Mouse (Mus musculus) left cerebral cortex, postnatal 25 days (tissue): ENCODE data around the gene Foxb1. TPM values are rescaled to one million over a fixed set of nuclear protein-coding genes. Genes with fewer than 3 reads are reported as not detected.

ENCODE experiments used
- DNase-seq, 2 experiments: peaks; one replicate each; pipeline ENCODE4 v3.0.0; 2022; ENCODE audit warnings: low spot score in 2 of 2, mixed read lengths in 1 of 2
- intact Hi-C: fragments of 180-260 bp; cut with DNase I; formaldehyde crosslinking; loops from one replicate; pipeline ENCODE4 v1.15.1; 2025
- total RNA-seq, 2 experiments: library from RNA; stranded (reverse); gene quantifications; 2 replicates each; pipeline ENCODE4 v1.2.3; 2021

Gene Foxb1
- total RNA-seq, 2 experiments from 2014 or later: not detected

DNA sequence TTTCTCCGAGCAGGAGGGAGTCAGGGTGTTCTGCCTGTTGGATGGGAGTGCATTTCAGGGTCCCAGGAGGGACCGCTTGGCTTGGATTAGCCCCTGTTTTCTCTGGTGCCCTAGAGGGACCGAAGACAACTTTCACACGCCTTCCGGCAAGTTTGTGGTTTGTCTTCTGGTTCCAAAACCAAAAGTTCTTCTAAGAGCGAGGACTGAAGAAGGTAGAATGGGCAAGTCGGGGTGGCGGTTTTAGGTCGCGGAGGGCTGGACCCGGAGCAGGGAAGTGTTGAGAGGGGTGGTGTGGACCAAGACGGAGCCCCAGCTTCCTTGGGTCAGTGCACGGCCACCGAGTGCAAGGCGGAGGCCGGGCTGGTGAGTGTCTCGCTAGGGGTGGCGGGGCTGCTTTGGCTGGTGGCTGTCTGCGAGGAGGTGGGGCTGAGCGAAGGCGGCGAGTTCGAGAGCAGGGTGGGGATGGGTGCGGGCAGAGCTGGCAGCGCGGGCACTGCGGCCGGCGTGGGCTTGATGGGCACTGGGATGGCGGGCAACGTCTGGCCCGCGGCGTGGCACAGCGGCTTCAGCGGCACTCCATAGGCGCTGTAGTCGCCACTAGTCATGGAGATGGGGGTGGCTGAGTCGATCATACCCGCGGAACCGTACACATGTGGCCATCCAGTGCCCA, 1.7 kb downstream of the Foxb1 start:
- intact Hi-C loops: no loop called here
- no peak for DNase-seq

DNA sequence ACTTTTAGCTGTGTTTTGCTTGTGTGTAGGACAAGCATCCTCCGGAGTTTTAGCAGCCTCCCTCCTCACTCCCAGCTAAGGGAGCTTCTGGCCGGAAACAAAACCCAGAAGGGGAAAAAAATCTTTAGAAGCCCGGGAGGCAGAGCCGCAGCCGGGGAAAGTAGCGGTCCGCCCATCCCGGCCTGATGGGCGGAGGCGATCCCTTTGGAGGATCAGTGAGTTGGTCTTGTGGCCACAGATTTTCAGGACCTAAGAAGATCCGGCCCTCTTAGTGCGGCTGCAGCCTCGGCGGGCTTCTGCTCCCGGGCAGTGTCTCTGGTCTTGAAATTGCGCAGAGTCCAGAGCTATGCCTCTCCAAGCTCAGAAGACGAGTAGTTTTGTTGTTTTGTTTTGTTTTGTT, 2.2 kb downstream of the Foxb1 start:
- DNase-seq: no peak
- intact Hi-C loops: no loop called here

DNA sequence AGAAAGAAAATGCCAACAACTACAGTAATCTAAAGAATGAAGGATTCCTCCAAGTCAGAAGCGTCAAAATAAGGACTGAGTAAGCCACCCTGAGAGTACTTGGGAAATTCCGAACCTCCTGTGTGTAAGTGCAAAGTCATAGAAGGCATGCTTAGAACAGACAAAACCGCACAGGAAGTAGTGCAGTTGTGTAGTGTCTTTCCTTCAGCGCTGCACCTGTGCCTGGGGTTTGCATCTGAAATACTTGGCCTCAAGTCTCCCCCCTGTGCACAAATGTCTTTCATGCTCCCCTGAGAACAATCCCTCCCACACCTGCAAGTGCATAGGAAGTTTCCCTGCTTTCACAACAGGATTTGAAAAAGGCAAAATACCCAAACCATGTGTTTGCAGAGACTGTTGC, 3.5 kb downstream of the Foxb1 start:
- no peak for DNase-seq
- intact Hi-C loops: no loop called here

DNA sequence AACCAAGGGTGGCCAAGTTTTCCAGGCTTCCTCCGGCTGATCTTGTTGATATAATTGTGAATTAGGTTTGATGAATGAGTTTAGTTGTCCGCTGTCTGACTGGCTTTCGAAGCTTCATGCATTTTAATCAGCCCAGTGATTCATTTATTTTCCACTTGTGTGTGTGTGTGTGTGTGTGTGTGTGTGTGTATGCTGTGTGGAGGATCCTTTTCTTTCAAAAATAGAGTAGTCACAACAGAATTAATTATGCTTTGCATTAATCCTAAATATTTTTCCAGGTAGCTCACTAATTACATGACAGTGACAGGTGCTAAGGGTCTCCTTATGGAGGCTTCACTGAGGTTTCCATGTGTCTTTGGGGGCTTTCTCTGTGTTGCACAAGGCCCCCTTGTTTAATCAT, 4.3 kb downstream of the Foxb1 start:
- DNase-seq: no peak
- intact Hi-C loops: no loop called here

DNA sequence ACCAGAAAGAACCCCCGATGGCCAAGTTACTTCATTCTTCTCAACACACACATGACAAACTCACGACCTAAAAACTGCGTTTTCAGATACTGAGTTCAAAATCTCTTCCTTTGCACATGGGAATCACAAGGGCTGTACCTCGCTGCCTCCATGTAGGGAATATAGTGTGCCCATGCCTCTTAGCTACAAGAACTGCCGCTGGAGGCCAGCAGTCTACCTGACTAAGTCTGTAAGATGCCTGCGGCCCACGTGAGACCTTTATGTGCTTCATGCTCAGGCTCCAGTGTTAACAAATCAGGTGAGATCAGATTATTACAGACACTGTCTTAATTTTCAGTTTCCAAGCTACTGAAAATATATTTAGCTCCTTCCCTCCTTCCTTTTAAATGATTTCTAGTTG, 4.7 kb downstream of the Foxb1 start:
- intact Hi-C loops: no loop called here

DNA sequence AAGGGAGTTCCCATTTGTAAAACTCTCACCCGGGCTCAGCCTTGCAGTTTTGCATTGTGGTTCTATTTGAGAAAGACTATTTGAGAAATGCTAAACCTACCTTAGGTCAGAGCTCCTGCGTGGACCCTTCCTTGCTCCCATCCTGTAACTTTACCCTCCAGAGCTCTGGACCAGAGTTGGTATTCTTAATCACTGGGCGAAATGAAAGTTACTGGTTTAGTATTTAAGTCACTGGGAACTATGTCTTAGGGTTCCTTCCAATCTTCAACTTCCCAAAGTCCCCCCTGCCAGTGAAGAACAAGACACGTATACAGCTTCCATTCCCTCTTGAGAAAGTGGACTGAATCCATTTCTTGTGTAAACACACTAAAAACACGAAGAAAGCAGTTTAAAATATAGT, 5.6 kb downstream of the Foxb1 start:
- intact Hi-C loops: no loop called here
- DNase-seq: no peak

More for the DNA sequence above, 4.7 kb downstream of the Foxb1 start:
- no peak for DNase-seq

DNA sequence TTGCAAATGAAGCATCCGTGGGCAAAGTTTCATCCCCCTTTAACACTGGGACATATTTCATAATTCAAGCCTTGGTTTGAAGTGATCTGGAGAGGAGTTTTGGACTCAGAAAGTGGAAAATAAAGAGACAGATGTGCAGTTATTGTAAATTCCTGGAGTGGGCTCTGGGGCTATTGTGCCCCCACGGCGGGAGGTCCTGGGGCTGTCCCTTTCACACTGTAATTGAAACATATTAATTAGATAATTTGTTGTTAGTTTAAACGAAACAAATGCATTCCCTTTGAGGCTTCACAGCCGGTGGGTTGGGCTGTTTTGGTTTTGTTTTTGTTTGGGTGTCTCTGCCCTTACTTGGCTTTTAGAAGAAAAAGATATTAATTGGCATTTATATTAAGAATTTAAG, 6.0 kb downstream of the Foxb1 start:
- intact Hi-C loops: no loop called here
- no peak for DNase-seq

DNA sequence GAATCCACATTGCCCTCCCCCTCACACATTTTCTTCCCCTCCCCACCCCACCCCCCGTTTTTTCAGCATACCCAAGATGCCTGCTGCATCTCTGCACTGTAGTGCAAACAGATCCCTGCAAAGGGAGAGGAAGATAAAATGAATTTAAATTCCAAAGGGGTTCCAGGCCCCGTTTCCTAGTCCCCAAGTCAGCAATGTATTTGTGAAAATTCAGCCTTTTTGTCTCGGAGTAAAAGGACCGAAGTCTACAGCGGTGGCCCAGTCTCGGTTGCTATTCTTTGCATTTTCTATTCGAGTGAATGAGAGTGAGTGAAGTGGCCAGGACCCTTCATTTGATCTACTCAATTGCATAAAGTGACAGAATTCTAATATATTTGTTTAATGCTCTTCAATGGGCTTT, 6.4 kb downstream of the Foxb1 start:
- no peak for DNase-seq
- intact Hi-C loops: no loop called here

DNA sequence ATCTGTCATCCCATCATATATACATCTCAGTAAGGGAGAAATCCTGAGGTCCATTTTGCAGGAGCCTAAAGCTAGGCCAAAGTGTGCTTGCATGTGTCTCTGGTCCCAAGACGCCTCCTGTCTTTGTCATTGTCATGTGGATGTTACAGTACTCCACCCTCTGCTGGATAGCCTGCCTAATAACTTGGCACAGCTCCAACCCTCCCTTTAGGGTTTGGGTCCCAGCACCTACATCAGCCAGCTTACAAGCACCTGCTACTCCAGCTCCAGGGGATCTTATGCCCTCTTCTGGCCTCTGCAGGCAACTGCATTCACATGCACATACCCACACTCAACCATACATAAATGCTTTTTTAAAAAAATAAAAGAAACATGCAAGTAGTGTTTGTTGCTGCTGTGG, 12.8 kb downstream of the Foxb1 start:
- intact Hi-C loops: loop anchor here (10.0 kb wide), 1 partner anchor 243 kb away; no protein-coding TSS in a partner anchor

DNA sequence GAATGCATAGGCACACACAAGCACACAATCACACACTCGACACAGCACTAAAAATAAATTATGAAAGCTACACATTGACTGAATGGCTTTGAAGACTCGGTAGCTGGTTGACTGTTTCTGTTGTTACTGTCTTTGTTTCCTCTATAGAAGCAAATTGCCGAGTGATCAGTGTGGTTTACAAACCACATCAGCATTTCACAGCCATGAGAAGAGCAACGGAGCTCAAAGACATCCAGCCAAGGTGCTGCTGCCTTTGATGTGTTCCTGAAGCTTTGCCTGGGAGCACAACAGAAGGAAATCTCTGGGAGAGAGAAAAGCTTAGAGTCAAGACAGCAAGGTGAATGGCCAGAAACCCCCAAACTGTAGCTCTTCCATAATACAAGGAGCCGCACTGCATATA, 32.0 kb downstream of the Foxb1 start:
- no peak for DNase-seq
- intact Hi-C loops: no loop called here

More for the DNA sequence above, 12.8 kb downstream of the Foxb1 start:
- DNase-seq: no peak

DNA sequence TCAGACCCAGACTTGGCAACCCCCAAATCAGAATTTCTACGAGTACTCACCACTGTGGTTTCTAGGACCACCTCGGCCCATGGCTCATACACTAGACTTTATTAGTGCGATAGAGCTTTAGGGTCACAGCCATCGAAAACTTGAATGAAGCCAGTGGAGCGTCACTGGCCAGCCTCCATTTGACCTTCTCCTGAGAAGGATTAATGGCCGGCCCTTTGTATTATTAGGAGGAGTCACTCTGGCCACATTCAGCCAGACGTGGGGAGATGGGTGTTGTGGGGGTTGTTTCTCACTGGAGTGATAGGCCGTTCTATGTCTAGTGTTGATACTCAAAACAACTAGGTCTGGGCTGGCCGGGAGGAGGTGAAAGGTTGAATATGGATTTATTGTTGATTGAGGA, 42.3 kb downstream of the Foxb1 start:
- intact Hi-C loops: no loop called here

DNA sequence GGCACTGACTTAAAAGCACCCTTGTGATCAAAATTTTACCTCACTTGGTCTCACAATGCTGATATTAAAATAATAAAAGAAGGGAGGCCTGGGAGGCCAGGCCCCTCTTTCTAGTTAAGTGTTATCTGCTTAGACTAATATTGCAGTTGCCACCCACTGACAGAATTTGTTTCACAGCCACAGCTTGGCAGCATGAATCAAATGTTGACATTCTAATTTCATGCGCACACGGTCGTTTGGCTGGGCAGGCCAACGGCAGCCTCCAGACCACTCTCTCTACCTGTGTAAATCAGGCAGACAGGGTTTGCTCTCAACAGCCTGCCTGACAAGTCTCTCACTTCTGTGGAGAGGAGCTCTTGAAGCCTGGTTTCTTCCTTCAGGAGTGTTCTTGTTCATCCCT, 44.4 kb downstream of the Foxb1 start:
- DNase-seq: no peak
- intact Hi-C loops: no loop called here

More for the DNA sequence above, 42.3 kb downstream of the Foxb1 start:
- DNase-seq: no peak

DNA sequence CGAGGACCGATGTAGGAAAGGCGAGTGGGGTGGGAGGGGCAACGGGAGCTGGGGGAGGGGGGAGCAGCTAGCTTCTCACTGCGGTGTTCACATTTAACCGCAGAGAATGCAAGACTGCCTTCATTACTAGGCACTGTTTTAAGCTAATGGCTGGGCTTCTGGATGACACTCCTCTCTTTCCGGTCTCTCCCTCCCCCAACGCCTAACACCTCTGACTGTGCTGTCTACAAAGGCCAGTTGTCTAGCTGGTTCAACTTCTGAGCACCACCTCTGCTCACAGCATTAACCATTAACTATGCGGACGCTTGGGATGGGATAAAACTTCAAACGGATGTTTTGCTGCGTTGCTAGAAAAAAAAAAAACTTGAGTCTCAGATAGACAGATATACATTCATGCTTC, 45.3 kb downstream of the Foxb1 start:
- intact Hi-C loops: no loop called here
- DNase-seq: no peak

DNA sequence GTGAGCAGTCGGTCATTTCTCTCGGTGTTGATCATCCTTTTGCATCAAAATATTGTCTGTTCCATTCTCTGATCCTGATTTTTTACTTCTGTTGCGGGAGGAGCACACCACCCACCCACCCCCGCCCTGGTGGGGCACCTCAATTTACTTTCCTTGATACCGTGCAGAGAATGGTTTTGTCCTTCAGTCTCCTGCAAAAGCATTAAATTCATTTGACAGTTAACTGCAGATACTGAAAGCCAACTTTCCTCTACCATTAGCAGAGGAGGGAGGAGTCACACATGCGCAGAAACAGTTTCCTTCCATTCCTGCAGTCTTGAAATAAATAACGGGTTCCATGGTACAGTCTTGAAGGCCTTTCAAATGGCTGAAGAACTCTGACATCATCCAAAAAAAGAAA, 46.4 kb downstream of the Foxb1 start:
- DNase-seq: no peak
- intact Hi-C loops: no loop called here

DNA sequence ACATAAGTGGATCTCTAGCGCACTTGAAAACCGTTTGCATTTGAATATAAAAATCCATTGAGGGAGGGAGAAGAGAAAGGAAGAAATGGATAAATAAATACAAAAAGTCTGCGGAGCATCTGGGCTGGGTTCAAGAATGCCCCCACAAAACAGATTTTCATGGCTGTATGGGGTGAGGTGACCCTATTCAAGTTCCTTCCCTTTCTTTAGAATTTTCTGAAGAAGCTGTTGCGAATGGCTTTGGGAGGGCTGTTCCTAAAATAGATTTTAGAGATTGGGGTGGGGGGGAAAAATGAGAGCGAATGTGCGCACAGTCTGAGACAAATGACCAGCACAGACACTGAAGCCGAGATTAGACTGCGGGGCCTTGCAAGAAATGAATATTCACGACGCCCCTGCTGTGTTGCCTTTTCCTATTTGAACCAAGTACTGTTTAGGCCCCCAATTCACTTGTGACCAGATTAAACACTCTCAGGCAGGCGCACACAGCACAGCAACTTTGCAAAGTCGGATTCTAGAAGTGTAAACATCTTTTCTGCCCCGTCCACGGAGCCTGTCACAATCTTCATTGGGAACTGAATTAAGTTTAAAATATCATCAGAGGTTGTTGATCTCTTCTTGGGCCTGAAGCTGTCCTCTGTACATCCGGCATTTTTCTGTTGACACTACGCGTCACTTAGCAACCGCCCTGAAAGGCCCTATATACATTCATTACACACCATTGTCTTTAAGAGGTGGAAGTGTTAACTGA, 47.0 kb downstream of the Foxb1 start:
- intact Hi-C loops: no loop called here
- DNase-seq: no peak

DNA sequence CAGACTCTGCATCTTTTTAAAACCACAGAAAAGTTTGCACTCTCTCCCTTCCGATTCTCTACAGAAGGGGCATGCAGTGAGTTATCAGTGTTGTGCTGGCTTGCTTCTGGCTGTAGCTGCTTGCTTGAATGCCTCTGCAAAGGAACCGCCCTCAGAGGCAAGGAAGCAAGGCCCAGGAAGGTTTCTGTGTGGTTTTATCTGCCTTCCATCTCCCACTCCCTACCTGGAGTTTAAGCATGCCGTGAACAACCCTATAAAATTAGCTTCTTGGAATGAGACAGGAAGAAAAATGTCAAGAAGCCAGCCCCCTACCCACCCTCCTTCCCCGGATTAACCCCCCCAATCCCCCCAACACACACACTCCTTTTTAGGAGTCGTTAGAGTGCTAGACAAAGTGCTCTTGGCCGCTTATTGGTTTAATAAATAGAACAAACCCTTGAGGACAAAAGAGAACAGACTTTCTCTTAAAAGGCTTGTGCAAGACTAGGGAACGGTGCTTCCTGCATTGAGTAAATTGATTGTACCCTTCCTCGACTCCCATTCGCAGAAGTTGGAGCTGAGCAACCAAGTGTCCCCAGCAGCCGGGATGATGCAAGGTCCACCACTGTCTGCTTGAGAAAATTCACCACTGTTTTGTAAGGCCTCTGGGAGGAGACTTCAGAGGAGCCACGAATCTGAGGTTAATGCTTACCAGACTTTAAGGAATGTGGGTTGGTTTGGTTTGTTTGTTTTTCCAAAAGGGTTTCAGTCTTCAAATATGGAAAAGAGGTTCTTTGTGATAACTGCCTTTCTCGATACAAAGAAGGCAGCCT, 47.8 kb downstream of the Foxb1 start:
- no peak for DNase-seq

More for the DNA sequence above, 47.8 kb downstream of the Foxb1 start:
- intact Hi-C loops: no loop called here

Other genes starting within 250 kb of the Foxb1 start
- 10 to 100 TPM; 34.6 to 42.7 TPM for gene Bnip2, start 228.5 kb upstream of the Foxb1 start, total RNA-seq